Mouse (Mus musculus) telencephalon, adult 2 months (tissue): ENCODE measurements around the gene Il33.

Experiments used
- DNase-seq: peaks from one replicate; pipeline ENCODE4 v3.0.0-alpha.2; 2011; ENCODE audit warnings: low read depth, low spot score

Il33 gene

DNA sequence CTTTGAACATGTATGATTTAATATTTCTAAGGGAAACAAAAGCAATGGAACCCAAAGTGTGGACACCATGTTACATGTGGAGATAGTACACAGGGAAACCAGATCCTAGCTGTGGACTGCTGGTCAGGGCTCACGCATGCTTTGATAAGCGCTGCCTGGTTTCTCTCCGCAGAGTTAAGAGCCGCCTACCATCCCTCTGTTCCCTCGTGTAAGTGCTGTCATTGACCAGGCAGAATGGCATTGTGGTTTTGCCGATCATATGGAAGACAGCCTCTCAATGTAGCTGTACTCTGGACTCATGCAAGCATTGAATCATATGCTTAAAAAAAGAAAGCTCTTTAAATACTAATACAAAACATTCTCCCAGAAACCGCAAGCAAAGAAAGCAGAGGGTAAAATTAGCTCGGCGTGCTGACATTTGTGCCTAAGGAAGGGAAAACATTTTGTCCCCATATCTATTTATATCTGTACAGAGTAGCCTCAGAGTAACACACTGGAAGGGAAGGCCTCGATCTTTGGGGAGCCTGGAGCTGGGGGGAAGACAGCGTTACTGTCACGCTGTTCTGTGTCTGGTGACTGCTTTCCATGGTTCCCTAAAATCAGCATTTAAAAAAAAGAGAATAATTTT lies 61.7 kb downstream of the Il33 start:
- DNase-seq: peak; percentile 23

GRCm38 (mm10) chr19:30000406-30001365 lies 75.8 kb downstream of the Il33 start:
- DNase-seq: no peak

DNA sequence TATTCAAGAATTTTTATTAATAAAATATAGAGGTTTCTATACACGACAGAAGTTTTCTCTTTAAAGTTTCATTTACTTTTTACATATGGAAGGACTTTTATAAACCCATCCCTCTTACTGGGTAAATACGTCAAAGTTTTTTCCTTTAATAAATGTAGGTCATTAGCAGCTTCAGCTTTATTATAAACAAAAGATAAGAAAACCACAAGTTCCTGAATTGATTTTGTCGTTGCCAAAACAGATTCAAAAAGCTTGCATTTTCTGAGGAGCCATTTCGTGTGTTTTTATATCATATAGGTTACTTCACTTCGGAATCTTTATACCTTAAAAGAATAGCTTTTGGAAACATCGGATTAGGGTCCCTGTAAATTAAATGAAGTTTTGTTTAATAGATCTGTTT lies 76.6 kb downstream of the Il33 start:
- no peak for DNase-seq

GRCm38 (mm10) chr19:30003621-30004020 lies 78.7 kb downstream of the Il33 start, which contains the start of gene Trpd52l3:
Trpd52l3 (plus strand) TSS chr19:30003790.
- DNase-seq: no peak

DNA sequence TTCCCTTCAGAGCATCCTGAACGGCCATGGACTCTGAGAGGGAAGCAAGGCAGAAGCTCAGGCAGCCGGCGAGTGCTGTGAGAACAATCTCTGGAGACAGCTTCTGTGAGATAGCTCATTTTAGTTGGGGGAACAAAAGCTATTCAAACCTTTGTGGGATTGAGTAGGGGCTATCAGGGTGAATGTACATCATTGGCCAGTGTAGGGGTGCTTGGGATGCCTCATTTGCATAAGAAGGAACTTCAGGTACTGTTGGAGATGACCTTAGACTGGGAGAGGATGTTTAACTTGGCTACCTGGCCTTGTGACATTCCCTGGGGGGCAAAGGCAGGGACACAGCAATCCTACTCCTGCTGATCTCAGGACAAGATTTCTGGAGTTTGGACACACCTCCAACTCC lies 81.5 kb downstream of the Il33 start:
- DNase-seq: no peak
